ENCODE assay signal across 8 mouse cellular contexts in the genomic region with DNA sequence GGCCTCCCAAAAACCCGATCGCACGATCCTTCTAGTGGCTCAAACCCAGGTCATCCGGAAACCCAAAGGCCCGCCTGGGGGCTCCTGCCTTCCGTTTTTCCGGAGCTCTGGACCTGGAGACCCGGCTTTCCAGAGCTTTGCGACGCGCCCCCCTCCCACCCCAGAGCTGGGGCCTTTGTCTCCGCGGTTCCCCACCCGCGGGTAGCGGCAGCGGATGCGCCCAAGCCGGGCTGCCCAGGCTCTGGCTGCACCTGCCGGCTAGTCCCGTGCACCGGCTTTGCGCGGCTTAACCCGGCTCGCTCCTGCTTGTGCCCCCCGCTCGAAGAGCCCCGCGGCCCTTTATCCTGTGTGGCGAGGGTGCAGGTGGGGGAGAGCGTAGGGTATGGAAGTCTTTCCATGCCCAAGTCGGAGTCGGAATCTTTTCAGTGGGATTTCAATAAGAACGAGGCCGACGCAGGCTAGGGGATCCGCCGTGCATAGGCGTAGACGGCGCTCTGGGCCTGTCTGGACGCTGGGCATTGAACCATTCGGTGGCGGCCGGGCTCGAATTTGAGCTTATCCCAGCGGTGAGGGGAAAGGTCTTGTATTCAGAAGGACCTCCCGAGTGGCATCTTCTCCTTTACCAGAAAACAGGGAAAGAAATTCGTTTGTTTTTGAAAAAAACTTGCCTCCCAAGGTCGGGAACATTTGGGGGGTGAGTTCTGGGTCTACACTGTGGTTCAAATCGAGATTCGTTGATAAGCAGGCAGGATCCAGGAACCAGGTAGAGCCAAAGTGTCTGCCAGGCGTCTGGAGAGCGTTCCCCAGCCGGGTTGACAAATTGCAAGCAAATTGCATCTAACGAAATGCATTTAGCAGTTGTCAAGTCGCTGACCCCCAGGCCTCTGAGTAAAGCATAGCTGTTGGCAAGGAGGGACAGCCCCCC. TPM values are rescaled to one million over a fixed set of nuclear protein-coding genes. Genes with fewer than 3 reads are reported as not detected.
DNase-seq lines count a peak whose midpoint lies in the region; ATAC-seq and TF ChIP-seq lines count a peak whose summit lies in the region.

No protein-coding gene starts in this region.

- no peaks in the 10 kb centered on the region for H3K9me3 ChIP-seq in embryonic facial prominence, embryonic 15.5 days (replicated peaks)
- H3K9me3 ChIP-seq in intestine, postnatal 0 days (ENCODE audit: control insufficient read depth) = no peaks in the 10 kb centered on the region

- 2% methylated on average over 58 of the region's 58 CpGs for WGBS in embryonic facial prominence, embryonic 15.5 days
- 3% methylated on average over 58 of the region's 58 CpGs for WGBS in intestine, postnatal 0 days

- H3K27ac ChIP-seq in embryonic facial prominence, embryonic 15.5 days (replicated peaks) = no peak overlapping the region
- no peak overlapping the region for H3K27ac ChIP-seq in intestine, postnatal 0 days (ENCODE audit: low read depth, low read length)

- peak overlapping the region; percentile 43 for H3K4me3 ChIP-seq in embryonic facial prominence, embryonic 15.5 days (replicated peaks)
- H3K4me3 ChIP-seq in intestine, postnatal 0 days (ENCODE audit: low read depth, low read length) = peak overlapping the region; percentile 42

- no peak for ATAC-seq in embryonic facial prominence, embryonic 15.5 days (ENCODE audit: insufficient number of reproducible peaks, low FRiP score, low TSS enrichment, low read depth)
- ATAC-seq in intestine, postnatal 0 days = no peak

- peaks cover 100% of the 10 kb centered on the region for H3K27me3 ChIP-seq in embryonic facial prominence, embryonic 15.5 days
- peaks cover 100% of the 10 kb centered on the region for H3K27me3 ChIP-seq in intestine, postnatal 0 days (replicated peaks; ENCODE audit: control insufficient read depth, insufficient read depth, low read length)

- TF ChIP-seq CTCF in intestine, postnatal 0 days (IDR thresholded peaks at IDR 0.05; ENCODE audit: low read depth) = no peak

- H3K36me3 ChIP-seq in embryonic facial prominence, embryonic 15.5 days = no peaks in the 10 kb centered on the region
- H3K36me3 ChIP-seq in intestine, postnatal 0 days (ENCODE audit: control insufficient read depth, insufficient read depth) = no peaks in the 10 kb centered on the region

- H3K4me2 ChIP-seq in embryonic facial prominence, embryonic 15.5 days (replicated peaks) = peak overlapping the region; percentile 68
- peak overlapping the region; percentile 65 for H3K4me2 ChIP-seq in intestine, postnatal 0 days (replicated peaks; ENCODE audit: low read depth)

- peak overlapping the region; percentile 34 for H3K9ac ChIP-seq in embryonic facial prominence, embryonic 15.5 days
- H3K9ac ChIP-seq in intestine, postnatal 0 days (ENCODE audit: low read depth, low read length) = no peak overlapping the region

- H3K4me1 ChIP-seq in embryonic facial prominence, embryonic 15.5 days = peaks cover 57% of the 10 kb centered on the region
- H3K4me1 ChIP-seq in intestine, postnatal 0 days (replicated peaks; ENCODE audit: control insufficient read depth, insufficient read depth, low read length) = peaks cover 11% of the 10 kb centered on the region; the same call in 1 of the 2 replicates

- DNase-seq in right cerebral cortex, postnatal 4 days = peak; percentile 30
- no peak for DNase-seq in right cerebral cortex, postnatal 36 days (ENCODE audit: low spot score in 2 of 2)
- peak; percentile 73 for DNase-seq in neural tube, embryonic 10.5 days (ENCODE audit: extremely low spot score, low spot score)
- no peak for DNase-seq in natural killer cell, adult 2 months (ENCODE audit: low spot score in 2 of 2)
- no peak for DNase-seq in c-Kit-positive CD71-positive TER-119-positive erythroid progenitor cells, embryonic 14.5 days (ENCODE audit: low spot score)
- no peak for DNase-seq in Muller cell, postnatal 12 days (ENCODE audit: inconsistent ontology term)

RNA-seq across cellular contexts. Expression of a gene that starts 0.6 kb away (rescaled TPM):
- 43.8 and 56.3 TPM in 2 replicates for polyA plus RNA-seq in embryonic facial prominence, embryonic 15.5 days (2015; fragmentation: Nextera tagmentation; extraction: Ambion mirVana)
- 3.5 and 3.7 TPM in 2 replicates for polyA plus RNA-seq in intestine, postnatal 0 days (2015; fragmentation: Nextera tagmentation; extraction: Ambion mirVana)

RNA-seq across cellular contexts. Expression of a gene that starts 27.8 kb away (rescaled TPM):
- not detected in 2 replicates for polyA plus RNA-seq in embryonic facial prominence, embryonic 15.5 days (2015; fragmentation: Nextera tagmentation; extraction: Ambion mirVana)
- not detected in 2 replicates for polyA plus RNA-seq in intestine, postnatal 0 days (2015; fragmentation: Nextera tagmentation; extraction: Ambion mirVana)

Comparison
In these comparisons a context has a peak if more than half of its experiments do, and no peak if none do; other contexts are left out.
1. DNase-seq: peak in right cerebral cortex, postnatal 4 days (single experiment) and neural tube, embryonic 10.5 days (single experiment); none in right cerebral cortex, postnatal 36 days (0 of 2), natural killer cell, adult 2 months (0 of 2), c-Kit-positive CD71-positive TER-119-positive erythroid progenitor cells, embryonic 14.5 days (single experiment) and Muller cell, postnatal 12 days (single experiment).